Mouse (Mus musculus) layer of hippocampus, postnatal 10 days (tissue): ENCODE measurements around the gene Slc25a35. TPM values are rescaled to one million over a fixed set of nuclear protein-coding genes. Genes with fewer than 3 reads are reported as not detected.
A peak's percentile ranks its signal among the peaks of the same experiment; 100 is the strongest.
"Not testable (repeated sequence)": the region's sequence is repeated elsewhere in the genome, so short reads cannot be mapped to it uniquely, and the experiment has no call there.

ENCODE experiments used
- DNase-seq, 2 experiments: peaks; one replicate each; pipeline ENCODE4 v3.0.0; 2021; ENCODE audit warnings: low spot score in 2 of 2
- microRNA-seq, 2 experiments: library from miRNA; unstranded; fragments of <30 nt; microRNA quantifications; one replicate each; pipeline ENCODE4 v1.2.0; 2021
- total RNA-seq, 2 experiments: library from RNA; stranded (reverse); gene quantifications; 2 replicates each; pipeline ENCODE4 v1.2.3; 2021

The Slc25a35 gene
- total RNA-seq, 2 experiments from 2014 or later = 4.3 to 4.4 TPM

DNA sequence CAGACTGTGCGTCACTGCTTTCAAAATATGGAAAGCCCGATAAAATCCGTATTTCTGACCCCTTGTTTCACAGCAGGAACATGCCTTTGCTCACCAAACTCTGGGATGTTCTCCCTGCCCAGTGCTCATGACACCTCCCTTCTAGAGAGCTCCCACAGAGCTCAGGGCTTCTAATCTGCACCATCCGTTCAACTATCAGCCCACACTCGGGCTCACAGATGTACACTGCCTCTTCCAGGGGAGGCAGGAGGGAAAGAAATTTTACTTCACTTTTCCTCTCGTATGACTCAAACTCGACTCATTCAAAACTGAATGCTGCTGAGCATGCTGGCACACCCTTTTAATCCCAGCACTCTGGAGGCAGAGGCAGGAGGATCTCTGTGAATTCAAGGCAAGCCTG lies 37.3 kb downstream of the Slc25a35 start:
- DNase-seq = no peak

DNA sequence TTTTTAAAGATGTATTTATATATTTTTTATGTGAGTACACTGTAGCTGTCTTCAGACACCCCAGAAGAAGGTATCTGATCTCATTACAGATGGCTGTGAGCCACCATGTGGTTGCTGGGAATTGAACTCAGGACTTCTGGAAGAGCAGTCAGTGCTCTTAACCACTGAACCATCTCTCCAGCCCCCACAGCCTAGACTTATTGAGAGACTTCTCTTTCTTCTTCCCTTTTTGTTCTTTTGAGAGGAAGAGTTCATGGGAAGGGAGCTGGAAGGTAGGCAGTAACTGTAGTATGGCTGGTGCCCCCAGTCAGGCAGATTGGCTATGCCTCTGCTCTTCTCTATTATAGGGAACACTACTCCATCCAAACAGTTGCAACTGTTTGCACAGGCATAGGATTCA lies 38.6 kb downstream of the Slc25a35 start:
- not testable (repeated sequence) for DNase-seq

DNA sequence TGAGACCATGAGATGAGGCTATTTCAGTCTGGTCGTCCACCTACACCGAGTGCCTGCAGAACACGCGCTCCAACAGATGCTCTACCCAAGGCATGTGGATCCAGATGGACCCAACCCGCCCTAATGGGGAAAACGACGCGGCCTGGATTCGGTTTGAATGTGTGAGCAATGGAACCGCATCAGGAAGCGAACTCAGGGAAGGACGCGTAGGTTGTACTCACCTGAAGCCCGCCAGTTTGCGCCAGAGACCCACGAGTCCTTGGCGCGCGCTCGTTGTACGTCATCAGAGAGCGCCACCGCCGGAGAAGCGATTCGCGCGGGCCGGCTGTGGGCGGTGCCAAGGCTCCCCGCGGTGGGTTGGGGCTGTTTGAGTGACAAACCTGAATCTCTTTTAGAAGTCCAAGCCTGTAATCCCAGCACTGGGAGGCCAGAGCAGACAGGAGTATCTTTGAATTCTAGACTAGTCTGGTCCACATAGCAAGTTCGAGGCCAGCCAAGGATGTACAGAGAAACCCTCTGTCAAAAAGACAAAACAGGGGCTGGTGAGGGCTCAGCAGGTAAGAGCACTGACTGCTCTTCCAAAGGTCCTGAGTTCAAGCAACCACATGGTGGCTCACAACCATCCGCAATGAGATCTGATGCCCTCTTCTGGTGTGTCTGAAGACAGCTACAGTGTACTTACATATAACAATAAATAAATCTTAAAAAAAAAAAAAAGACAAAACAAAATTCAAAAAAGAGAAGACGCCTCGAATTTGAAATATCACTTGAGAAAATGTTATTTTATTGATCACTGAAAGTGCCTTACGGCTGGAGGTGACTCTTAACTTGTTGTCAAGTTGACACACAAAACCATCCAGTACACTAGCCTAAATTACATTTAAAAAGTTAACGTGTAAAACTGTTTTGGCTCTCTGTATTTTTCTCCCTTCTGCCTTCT lies 40.5 kb downstream of the Slc25a35 start, which contains the start of gene Pfas:
Gene Pfas, minus strand, starts transcription at position 279 of the 940 bp plus-strand sequence.
- DNase-seq = peak; percentile 93 to 95

DNA sequence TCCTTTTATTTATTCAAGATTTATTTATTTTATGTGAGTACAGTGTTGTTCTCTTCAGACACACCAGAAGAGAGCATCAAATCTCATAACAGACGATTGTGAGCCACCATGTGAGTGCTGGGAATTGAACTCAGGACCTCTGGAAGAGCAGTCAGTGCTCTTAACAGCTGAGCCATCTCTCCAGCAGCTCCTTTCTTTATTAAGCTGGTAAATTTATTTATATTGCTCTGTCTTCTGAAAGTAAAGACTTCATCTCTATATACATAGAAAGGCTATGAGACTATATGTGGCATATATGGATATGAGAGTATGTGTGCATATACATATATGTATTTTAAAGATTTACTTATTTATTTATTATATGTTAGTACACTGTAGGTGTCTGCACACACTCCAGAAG lies 41.6 kb downstream of the Slc25a35 start:
- DNase-seq = no peak

DNA sequence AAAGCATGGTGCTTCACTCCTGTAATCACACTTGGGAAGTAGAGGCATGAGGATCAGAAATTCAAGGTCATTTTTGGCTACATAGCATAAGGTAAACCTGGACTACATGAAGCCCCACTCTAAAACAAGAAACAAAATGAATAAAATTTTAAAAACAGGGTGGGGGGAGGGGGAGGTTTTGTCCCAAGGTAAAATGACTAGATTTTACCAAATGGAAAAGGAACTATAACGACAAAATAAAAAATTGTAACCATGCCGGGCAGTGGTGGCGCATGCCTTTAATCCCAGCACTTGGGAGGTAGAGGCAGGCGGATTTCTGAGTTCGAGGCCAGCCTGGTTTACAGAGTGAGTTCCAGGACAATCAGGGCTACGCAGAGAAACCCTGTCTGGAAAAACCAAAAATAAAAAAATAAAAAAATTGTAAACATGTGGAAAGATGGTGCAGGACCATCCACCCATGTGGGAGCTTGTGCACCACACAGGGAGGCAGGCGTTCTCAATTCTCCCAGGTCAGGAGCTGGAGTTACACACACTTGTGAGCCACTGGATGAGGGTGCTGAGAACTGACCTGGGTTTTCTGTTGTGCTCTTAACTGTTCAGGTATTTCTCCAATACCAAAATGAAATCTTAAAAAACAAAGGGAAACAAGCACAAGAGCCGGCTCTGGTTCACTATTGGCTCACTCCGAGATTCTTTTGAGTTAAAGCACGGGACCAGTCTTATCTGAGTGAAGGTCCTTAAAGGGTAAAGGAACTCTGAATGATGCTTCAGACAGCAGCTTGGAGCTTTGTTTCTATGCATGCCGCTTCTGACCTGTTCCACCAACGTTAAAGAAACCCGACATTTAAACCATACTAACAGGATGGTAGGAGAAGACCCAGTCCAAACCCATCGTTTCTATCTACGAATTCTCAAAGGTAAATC lies 42.7 kb downstream of the Slc25a35 start:
- no peak for DNase-seq

DNA sequence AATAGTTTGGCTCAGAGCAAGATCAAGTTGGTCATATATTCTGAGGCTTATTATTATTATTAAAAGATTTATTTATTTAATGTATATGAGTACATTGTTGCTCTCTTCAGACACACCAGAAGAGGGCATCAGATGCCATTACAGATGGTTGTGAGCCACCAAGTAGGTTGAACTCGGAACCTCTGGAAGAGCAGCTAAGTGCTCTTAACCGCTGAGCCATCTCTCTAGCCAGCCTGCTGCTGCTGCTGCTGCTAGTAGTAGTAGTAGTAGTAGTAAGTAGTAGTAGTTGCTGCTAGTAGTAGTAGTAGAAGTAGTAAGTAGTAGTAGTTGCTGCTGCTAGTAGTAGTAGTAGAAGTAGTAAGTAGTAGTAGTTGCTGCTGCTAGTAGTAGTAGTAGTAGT lies 43.5 kb downstream of the Slc25a35 start:
- not testable (repeated sequence) for DNase-seq

DNA sequence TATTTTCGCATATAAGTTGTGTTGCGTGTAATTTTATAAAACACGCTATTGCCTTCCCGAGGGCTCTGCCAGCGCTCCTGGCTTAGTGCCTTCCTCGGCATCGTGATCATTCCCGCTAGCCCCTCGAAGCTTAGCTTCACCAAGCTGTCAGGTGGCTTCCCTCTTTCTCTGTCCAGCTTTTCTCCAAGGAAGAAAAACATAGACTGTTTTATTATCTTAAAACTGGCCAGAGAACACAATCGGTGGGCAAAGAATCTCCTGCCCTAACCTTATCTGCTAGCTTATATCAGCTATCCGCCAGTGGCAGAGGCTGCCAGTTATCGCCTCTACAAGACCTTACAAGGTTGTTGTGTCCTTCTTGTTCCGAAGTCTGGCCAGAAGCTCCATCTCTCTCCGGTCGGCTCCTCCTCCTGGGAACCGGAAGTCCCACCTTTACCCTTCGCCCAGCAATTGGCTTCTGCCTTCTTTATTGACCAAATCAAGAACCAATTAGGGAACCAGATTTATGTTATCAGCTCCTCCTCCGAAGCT lies 44.2 kb downstream of the Slc25a35 start:
- DNase-seq = peak; percentile 79 to 84

DNA sequence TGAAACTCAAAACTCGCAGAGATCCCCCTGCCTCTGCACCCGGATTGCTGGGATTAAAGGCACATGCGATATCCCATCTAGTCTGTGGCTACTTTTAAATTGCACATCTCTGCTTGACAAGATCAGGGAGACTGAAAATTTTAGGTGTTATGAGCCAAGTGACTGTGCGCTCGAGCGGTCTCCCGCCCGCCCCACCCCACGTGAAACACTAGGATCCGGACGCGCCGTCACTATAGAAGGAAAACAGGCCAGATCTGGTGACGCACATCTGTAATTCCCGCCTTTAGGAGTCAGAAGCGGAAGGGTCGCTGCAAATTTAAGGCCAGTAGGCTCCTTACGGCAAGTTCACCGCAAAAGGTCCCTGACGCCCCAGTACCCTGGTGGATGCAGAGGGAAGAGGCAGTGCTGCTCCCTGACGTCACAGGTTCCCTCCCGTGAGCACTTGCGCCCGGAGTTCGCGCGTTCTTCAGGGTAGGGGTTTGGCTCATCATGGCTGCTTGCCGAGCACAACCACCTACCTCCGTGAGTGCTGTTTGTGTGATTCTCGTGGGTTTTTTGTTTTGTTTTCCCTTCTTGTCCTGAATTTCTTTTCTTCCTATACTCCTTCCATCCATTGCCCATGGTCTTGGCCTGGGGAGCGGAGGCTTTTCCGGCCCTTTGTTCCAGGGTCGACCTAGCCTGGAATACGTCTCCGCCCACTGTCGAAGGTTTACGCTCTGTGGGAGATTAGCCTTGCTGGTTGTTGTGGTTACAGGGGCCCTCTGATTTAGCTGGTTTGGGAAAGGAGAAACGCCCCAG lies 47.9 kb downstream of the Slc25a35 start, which contains the start of gene Ctc1:
Gene Ctc1, plus strand, starts transcription at position 268 of the 798 bp plus-strand sequence.
- DNase-seq = peak; percentile 88 to 89

DNA sequence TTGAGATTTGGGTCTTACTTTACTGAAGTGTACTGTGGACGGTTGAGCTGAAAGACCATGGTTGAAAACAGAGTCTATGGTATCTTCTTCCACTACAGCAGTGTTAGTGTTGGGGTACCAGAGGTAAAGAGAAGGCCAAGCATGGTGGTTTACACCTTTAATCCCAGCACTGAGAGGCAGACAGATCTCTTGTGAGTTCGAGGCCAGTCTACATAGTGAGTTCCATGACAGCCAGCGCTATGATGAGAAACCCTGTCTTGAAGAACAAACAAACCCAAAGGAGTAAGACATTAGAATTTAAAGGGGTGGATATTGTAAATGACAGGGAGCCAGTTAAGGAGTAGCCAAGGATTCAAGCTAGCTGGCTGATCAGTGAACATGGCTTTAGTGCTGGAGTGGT lies 48.8 kb downstream of the Slc25a35 start:
- DNase-seq = no peak

DNA sequence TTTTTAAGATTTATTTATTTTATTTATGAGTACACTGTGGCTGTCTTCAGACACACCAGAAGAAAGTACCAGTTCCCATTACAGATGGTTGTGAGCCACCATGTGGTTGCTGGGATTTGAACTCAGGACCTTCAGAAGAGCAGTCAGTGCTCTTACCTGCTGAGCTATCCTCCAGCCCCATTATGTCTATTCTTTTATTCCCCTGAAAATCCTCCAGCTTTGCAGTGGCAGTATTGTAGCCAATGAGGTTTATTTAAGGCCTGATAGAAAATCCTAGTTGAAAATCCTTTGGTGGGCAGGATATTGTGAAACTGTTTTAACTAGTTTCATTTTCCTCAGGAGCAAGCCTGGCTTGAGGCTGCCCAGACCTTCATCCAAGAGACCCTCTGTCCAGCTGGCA lies 52.8 kb downstream of the Slc25a35 start:
- no peak for DNase-seq

Small RNA genes lying within 50 kb of the gene (microRNA-seq; reads per million reads assigned to microRNA genes)
- gene Mir3062 = 0.39 to 1.6 reads per million in 2 experiments

Other genes starting within 250 kb of the Slc25a35 start
- 10 to 100 TPM; 82.4 to 87.0 TPM for gene Ndel1, start 96.3 kb upstream of the Slc25a35 start, total RNA-seq
- not detected for gene Rnf222, start 79.6 kb upstream of the Slc25a35 start, total RNA-seq
- gene Rpl26, start 66.5 kb upstream of the Slc25a35 start, total RNA-seq = 100 to 1,000 TPM; 734 to 739 TPM
- gene Odf4, start 41.0 kb upstream of the Slc25a35 start, total RNA-seq = under 1 TPM; 0.45 to 0.62 TPM
- gene Arhgef15, start 10.7 kb upstream of the Slc25a35 start, total RNA-seq = 10 to 100 TPM; 12.2 to 17.4 TPM
- gene Rangrf, start 7.1 kb downstream of the Slc25a35 start, total RNA-seq = 10 to 100 TPM; 16.2 to 20.5 TPM
- 10 to 100 TPM; 26.2 to 37.5 TPM for gene Pfas, start 40.3 kb downstream of the Slc25a35 start, total RNA-seq
- 10 to 100 TPM; 41.1 to 50.7 TPM for gene Ctc1, start 47.8 kb downstream of the Slc25a35 start, total RNA-seq
- 1 to 10 TPM; 5.3 to 6.0 TPM for gene Aurkb, start 77.5 kb downstream of the Slc25a35 start, total RNA-seq
- 10 to 100 TPM; 24.2 to 24.9 TPM for gene Borcs6, start 91.6 kb downstream of the Slc25a35 start, total RNA-seq
- gene Tmem107, start 102.7 kb downstream of the Slc25a35 start, total RNA-seq = 10 to 100 TPM; 10.4 to 14.0 TPM
- gene Vamp2, start 120.4 kb downstream of the Slc25a35 start, total RNA-seq = 1,000 to 10,000 TPM in 1 of 2 experiments, 100 to 1,000 TPM in 1; 909 to 1,029 TPM
- 10 to 100 TPM; 54.4 to 67.2 TPM for gene Per1, start 127.1 kb downstream of the Slc25a35 start, total RNA-seq
- gene Hes7, start 152.3 kb downstream of the Slc25a35 start, total RNA-seq = under 1 TPM; 0.54 to 0.96 TPM
- under 1 TPM; 0.59 to 0.89 TPM for gene 9130213A22Rik, start 154.5 kb downstream of the Slc25a35 start, total RNA-seq
- gene Aloxe3, start 157.8 kb downstream of the Slc25a35 start, total RNA-seq = 1 to 10 TPM; 5.8 to 6.6 TPM
- under 1 TPM; 0.27 to 0.31 TPM for gene Alox12b, start 188.9 kb downstream of the Slc25a35 start, total RNA-seq
- gene Alox8, start 229.7 kb downstream of the Slc25a35 start, total RNA-seq = 1 to 10 TPM; 5.2 to 6.9 TPM